Mouse (Mus musculus) midbrain, embryonic 16.5 days (tissue): Measurements from ENCODE around the gene Bod1. TPM values are rescaled to one million over a fixed set of nuclear protein-coding genes. Genes with fewer than 3 reads are reported as not detected.

Source experiments
- ATAC-seq: fragments of 200-750 bp; cut with Nextera tagmentation; 2 replicates; pipeline ENCODE4 v1.8.0; 2017; ENCODE audit warnings: moderate TSS enrichment
- H3K27ac ChIP-seq: fragments of 300-500 bp; sonication (generic); 2 replicates; pipeline ENCODE4 v1.5.1; 2014; ENCODE audit warnings: mild to moderate bottlenecking, low read length, mixed read lengths
- H3K27me3 ChIP-seq: fragments of 300-500 bp; sonication (generic); 2 replicates; pipeline ENCODE4 v1.6.1; 2014; ENCODE audit warnings: low read depth, low read length, mixed read lengths; ENCODE audit not compliant: control insufficient read depth, insufficient read depth
- H3K36me3 ChIP-seq: fragments of 300-500 bp; sonication (generic); 2 replicates; pipeline ENCODE4 v1.6.1; 2014; ENCODE audit warnings: mild to moderate bottlenecking, low read length, moderate library complexity, mixed read lengths; ENCODE audit not compliant: control insufficient read depth, insufficient read depth
- H3K4me1 ChIP-seq: fragments of 300-500 bp; sonication (generic); 2 replicates; pipeline ENCODE4 v1.6.1; 2014; ENCODE audit warnings: mild to moderate bottlenecking, low read length, mixed read lengths; ENCODE audit not compliant: control insufficient read depth, insufficient read depth
- H3K4me2 ChIP-seq: fragments of 300-500 bp; sonication (generic); 2 replicates; pipeline ENCODE4 v1.6.1; 2014; ENCODE audit warnings: mild to moderate bottlenecking, low read length, mixed read lengths
- H3K4me3 ChIP-seq: fragments of 300-500 bp; sonication (generic); 2 replicates; pipeline ENCODE4 v1.5.1; 2014; ENCODE audit warnings: low read depth, mild to moderate bottlenecking, low read length, moderate library complexity, mixed read lengths
- H3K9ac ChIP-seq: fragments of 300-500 bp; sonication (generic); 2 replicates; pipeline ENCODE4 v1.6.1; 2014; ENCODE audit warnings: low read depth, low read length, mixed read lengths
- H3K9me3 ChIP-seq: fragments of 300-500 bp; sonication (generic); replicated peaks from 2 replicates; pipeline ENCODE4 v1.6.1; 2014; ENCODE audit warnings: mild to moderate bottlenecking, low read length, mixed read lengths; ENCODE audit not compliant: control insufficient read depth, poor library complexity, severe bottlenecking
- WGBS: fragments of 180-500 bp; shearing (Covaris S2); extraction: QIAGEN DNeasy Blood & Tissue Kit; methylation state at CpG from one replicate; pipeline ENCODE4 v1.1.7; 2014; 5-methylcytosine and 5-hydroxymethylcytosine counted together
- polyA plus RNA-seq: library from polyadenylated mRNA; unstranded; fragments of >200 nt; fragmentation: Nextera tagmentation; extraction: Ambion mirVana; gene quantifications from 2 replicates; pipeline ENCODE4 v1.2.1, GENCODE M21; 2015

Bod1 gene
- polyA plus RNA-seq, 1 experiment from 2014 or later, result 126 TPM

- WGBS, result 95% methylated on average over 3 of the region's 3 CpGs
- H3K27me3 ChIP-seq, result no peaks in the 10 kb centered on the region
- no peaks in the 10 kb centered on the region for H3K36me3 ChIP-seq
- no peak overlapping the region for H3K4me2 ChIP-seq
- peaks cover 10% of the 10 kb centered on the region for H3K4me1 ChIP-seq
- H3K9ac ChIP-seq, result no peak overlapping the region
- H3K27ac ChIP-seq, result no peak overlapping the region
- H3K4me3 ChIP-seq, result no peak overlapping the region
- ATAC-seq, result no peak
- H3K9me3 ChIP-seq, result no peaks in the 10 kb centered on the region
Observed at GRCm38 (mm10) chr11:31676661-31677252, 5.1 kb upstream of the Bod1 start.

- no peaks in the 10 kb centered on the region for H3K9me3 ChIP-seq
- WGBS, result 17% methylated on average over 2 of the region's 2 CpGs
- ATAC-seq, result no peak
Observed at GRCm38 (mm10) chr11:31675430-31675829, 3.7 kb upstream of the Bod1 start.

GRCm38 (mm10) chr11:31672170-31672563 lies 482 bp upstream of the Bod1 start:
- Histone ChIP-seq H3K4me2 (peak overlapping the region; percentile 80), H3K27me3 (no peaks in the 10 kb centered on the region), H3K4me3 (peak overlapping the region; percentile 87), H3K27ac (peak overlapping the region; percentile 64), H3K4me1 (peaks cover 21% of the 10 kb centered on the region), H3K36me3 (peaks cover 7% of the 10 kb centered on the region), H3K9me3 (no peaks in the 10 kb centered on the region), H3K9ac (peak overlapping the region; percentile 91)
- WGBS, result 12% methylated on average over 9 of the region's 9 CpGs
- peak; percentile 73 for ATAC-seq

More at GRCm38 (mm10) chr11:31675430-31675829, 3.7 kb upstream of the Bod1 start:
- Histone ChIP-seq H3K27me3 (no peaks in the 10 kb centered on the region), H3K4me2 (no peak overlapping the region), H3K4me3 (no peak overlapping the region), H3K9ac (no peak overlapping the region), H3K36me3 (no peaks in the 10 kb centered on the region), H3K4me1 (peaks cover 14% of the 10 kb centered on the region), H3K27ac (no peak overlapping the region)

DNA sequence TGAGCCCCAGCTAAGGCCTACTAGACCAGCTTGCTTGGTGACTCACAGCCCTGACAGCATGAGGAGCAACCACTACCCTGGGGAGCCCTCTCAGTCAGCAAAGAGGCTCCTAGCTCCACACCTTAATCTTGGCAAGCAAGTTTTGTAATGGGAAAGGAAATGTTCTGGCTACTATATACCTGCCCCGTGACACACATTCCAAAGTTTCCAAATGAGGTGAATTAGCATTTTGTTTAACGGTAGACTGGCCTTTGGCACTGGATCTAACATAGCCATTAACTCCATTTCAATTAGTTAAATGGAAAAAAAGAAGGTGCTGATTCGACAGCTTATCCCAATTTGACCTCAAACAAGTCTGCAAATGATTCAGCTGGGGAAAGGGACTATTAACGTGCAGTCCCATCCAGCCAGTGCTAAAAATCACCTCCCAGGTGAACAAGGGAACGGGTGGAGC lies 1.2 kb downstream of the Bod1 start:
- Histone ChIP-seq H3K36me3 (peaks cover 11% of the 10 kb centered on the region), H3K27me3 (no peaks in the 10 kb centered on the region), H3K9ac (no peak overlapping the region), H3K4me3 (peak overlapping the region; percentile 23), H3K4me2 (peak overlapping the region; percentile 71), H3K4me1 (peaks cover 18% of the 10 kb centered on the region), H3K9me3 (no peaks in the 10 kb centered on the region), H3K27ac (no peak overlapping the region)
- ATAC-seq, result no peak
- WGBS, result 77% methylated on average over 5 of the region's 5 CpGs

- H3K4me2 ChIP-seq, result no peak overlapping the region
- no peaks in the 10 kb centered on the region for H3K27me3 ChIP-seq
- peaks cover 18% of the 10 kb centered on the region for H3K4me1 ChIP-seq
- H3K9me3 ChIP-seq, result no peaks in the 10 kb centered on the region
- WGBS, result 94% methylated on average over 9 of the region's 9 CpGs
- H3K4me3 ChIP-seq, result no peak overlapping the region
- ATAC-seq, result no peak
- H3K9ac ChIP-seq, result no peak overlapping the region
- peaks cover 19% of the 10 kb centered on the region for H3K36me3 ChIP-seq
- no peak overlapping the region for H3K27ac ChIP-seq
Observed at GRCm38 (mm10) chr11:31669172-31669869, 2.4 kb downstream of the Bod1 start.

DNA sequence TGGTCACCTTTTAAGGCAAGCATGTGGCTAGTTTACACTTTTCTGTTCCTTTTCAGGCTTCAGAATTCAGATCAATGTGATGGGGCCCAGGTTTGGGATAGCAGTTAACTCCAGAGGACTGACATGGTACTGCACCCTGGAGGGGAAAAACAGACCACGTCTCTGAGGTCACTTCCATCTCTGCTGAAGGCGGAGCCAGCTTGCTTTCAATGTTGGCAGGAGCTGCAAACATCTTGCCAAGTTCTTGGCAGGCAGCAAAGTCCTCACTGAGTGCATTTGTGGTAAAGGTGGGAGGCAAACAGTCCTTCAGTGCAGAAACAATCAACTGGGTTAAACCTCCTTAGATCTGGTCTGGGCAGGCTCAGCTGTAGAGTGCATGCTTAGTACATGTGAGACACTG lies 7.5 kb downstream of the Bod1 start:
- H3K4me3 ChIP-seq, result no peak overlapping the region
- no peak for ATAC-seq
- H3K9me3 ChIP-seq, result no peaks in the 10 kb centered on the region
- no peaks in the 10 kb centered on the region for H3K27me3 ChIP-seq
- H3K27ac ChIP-seq, result no peak overlapping the region
- H3K4me2 ChIP-seq, result no peak overlapping the region
- no peak overlapping the region for H3K9ac ChIP-seq
- 74% methylated on average over 2 of the region's 2 CpGs for WGBS
- peaks cover 33% of the 10 kb centered on the region for H3K36me3 ChIP-seq
- H3K4me1 ChIP-seq, result no peaks in the 10 kb centered on the region

DNA sequence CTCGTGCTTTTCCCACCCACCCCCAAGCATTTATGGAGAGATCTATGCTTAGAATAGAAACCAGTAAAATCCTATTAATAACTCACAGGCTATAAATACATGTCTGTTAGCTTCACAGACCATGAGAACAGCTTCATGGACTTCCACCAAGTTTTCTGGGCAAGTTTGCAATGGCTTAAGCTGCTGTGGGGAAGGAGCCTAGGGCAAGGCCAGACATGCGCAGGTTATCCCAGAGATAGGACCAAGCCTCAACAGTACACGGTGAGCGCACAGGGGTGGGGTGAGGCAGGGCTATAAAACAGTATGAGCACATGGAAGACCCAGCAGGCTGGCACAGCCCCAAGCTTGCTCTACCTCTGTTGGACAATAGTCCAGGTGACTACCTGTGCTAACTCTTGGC lies 8.2 kb downstream of the Bod1 start:
- H3K36me3 ChIP-seq, result peaks cover 30% of the 10 kb centered on the region
- no peak for ATAC-seq

DNA sequence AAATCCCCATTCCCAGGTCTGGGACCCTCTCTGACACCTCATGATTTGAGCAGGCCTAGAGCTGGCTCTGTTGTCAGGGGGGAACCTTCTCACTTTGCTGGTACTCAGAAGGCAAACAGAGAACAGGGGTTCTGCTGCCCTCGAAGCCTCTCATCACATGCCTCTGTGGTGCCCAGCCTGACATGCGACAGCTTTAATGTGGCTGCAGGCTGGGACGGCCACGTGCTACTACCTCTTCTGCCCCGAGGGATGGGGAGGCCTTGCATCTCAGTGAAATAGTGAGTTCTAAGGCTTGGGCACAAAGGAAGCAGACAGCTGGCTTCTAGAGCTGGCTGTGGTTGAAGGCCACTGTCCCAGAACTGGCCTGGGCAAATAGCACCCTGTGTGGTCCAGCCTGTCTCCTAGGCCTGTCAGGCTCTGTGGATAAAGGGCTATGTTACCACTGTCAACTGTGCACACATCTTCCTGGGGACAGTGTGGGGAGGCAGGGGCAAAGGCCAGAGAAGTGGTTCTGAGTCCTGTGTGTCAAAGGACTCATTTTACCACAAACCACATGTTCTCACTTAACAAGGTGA lies 8.7 kb downstream of the Bod1 start:
- Histone ChIP-seq H3K9me3 (no peaks in the 10 kb centered on the region), H3K36me3 (peaks cover 30% of the 10 kb centered on the region)

More for the DNA sequence above, 8.2 kb downstream of the Bod1 start:
- Histone ChIP-seq H3K27me3 (no peaks in the 10 kb centered on the region), H3K9ac (no peak overlapping the region), H3K27ac (no peak overlapping the region), H3K9me3 (no peaks in the 10 kb centered on the region), H3K4me3 (no peak overlapping the region), H3K4me2 (no peak overlapping the region), H3K4me1 (no peaks in the 10 kb centered on the region)
- 93% methylated on average over 4 of the region's 4 CpGs for WGBS

DNA sequence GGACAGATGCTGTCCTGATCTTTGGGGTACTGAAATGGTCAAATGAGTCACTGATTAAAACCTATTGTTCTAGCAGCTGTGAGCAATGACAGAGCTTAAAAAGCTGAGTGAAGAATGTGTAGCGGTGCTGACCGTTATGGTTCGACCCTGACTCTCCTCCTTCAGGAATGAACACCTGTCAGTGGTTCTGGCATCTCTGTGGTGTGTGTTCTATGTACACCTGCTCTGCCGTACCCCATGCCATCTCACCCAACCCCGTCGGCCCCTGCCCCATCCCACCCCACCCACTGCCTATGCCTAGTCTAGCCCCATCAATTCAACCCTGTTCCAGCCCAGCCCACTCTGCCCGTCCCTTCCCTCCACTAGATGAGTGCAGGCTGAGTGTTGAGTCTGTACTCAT lies 9.5 kb downstream of the Bod1 start:
- no peak for ATAC-seq
- no peaks in the 10 kb centered on the region for H3K27me3 ChIP-seq
- H3K9ac ChIP-seq, result no peak overlapping the region
- H3K4me2 ChIP-seq, result no peak overlapping the region
- H3K4me1 ChIP-seq, result no peaks in the 10 kb centered on the region
- H3K27ac ChIP-seq, result no peak overlapping the region
- 93% methylated on average over 7 of the region's 7 CpGs for WGBS
- H3K36me3 ChIP-seq, result peaks cover 29% of the 10 kb centered on the region
- H3K9me3 ChIP-seq, result no peaks in the 10 kb centered on the region
- no peak overlapping the region for H3K4me3 ChIP-seq

More for the DNA sequence above, 8.7 kb downstream of the Bod1 start:
- no peak overlapping the region for H3K27ac ChIP-seq
- no peak for ATAC-seq
- H3K27me3 ChIP-seq, result no peaks in the 10 kb centered on the region
- no peaks in the 10 kb centered on the region for H3K4me1 ChIP-seq
- no peak overlapping the region for H3K4me2 ChIP-seq
- H3K4me3 ChIP-seq, result no peak overlapping the region
- H3K9ac ChIP-seq, result no peak overlapping the region
- WGBS, result 85% methylated on average over 5 of the region's 5 CpGs
